Mouse (Mus musculus) urinary bladder, postnatal 14 days (tissue): Measurements from ENCODE around the gene Cep83.
"Not testable (repeated sequence)": the region's sequence is repeated elsewhere in the genome, so short reads cannot be mapped to it uniquely, and the experiment has no call there.

Experiments used
- DNase-seq: peaks from one replicate; pipeline ENCODE4 v3.0.0; 2021; ENCODE audit warnings: low spot score

Cep83 gene

GRCm38 (mm10) chr10:94688420-94689175, at the start of gene Cep83:
TSS of gene Cep83 (plus strand) at chr10:94688654.
- peak; percentile 95 for DNase-seq

- no peak for DNase-seq
Measured at GRCm38 (mm10) chr10:94639281-94639680, 49.2 kb upstream of the Cep83 start.

- no peak for DNase-seq
Measured at GRCm38 (mm10) chr10:94640067-94640466, 48.4 kb upstream of the Cep83 start.

- no peak for DNase-seq
Measured at GRCm38 (mm10) chr10:94664036-94664435, 24.4 kb upstream of the Cep83 start.

GRCm38 (mm10) chr10:94664455-94664854, 24.0 kb upstream of the Cep83 start:
- no peak for DNase-seq

GRCm38 (mm10) chr10:94668147-94668546, 20.3 kb upstream of the Cep83 start:
- no peak for DNase-seq

GRCm38 (mm10) chr10:94687801-94688419, 544 bp upstream of the Cep83 start:
- no peak for DNase-seq

GRCm38 (mm10) chr10:94689176-94689510, 689 bp downstream of the Cep83 start:
- DNase-seq = no peak

GRCm38 (mm10) chr10:94690376-94690775, 1.9 kb downstream of the Cep83 start:
- DNase-seq = no peak

- DNase-seq = no peak
Measured at GRCm38 (mm10) chr10:94692163-94692562, 3.7 kb downstream of the Cep83 start.

GRCm38 (mm10) chr10:94705643-94706258, 17.3 kb downstream of the Cep83 start:
- DNase-seq = no peak

GRCm38 (mm10) chr10:94706695-94707094, 18.2 kb downstream of the Cep83 start:
- DNase-seq = no peak

- DNase-seq = no peak
Measured at GRCm38 (mm10) chr10:94709622-94710319, 21.3 kb downstream of the Cep83 start.

- DNase-seq = no peak
Measured at GRCm38 (mm10) chr10:94710320-94710695, 21.9 kb downstream of the Cep83 start.

- DNase-seq = no peak
Measured at GRCm38 (mm10) chr10:94720300-94720699, 31.8 kb downstream of the Cep83 start.

GRCm38 (mm10) chr10:94728053-94728452, 39.6 kb downstream of the Cep83 start:
- not testable (repeated sequence) for DNase-seq

GRCm38 (mm10) chr10:94730445-94730844, 42.0 kb downstream of the Cep83 start:
- DNase-seq = no peak

- no peak for DNase-seq
Measured at GRCm38 (mm10) chr10:94734829-94735228, 46.4 kb downstream of the Cep83 start.

GRCm38 (mm10) chr10:94740221-94740620, 51.8 kb downstream of the Cep83 start:
- no peak for DNase-seq

- no peak for DNase-seq
Measured at GRCm38 (mm10) chr10:94741459-94741858, 53.0 kb downstream of the Cep83 start.

- no peak for DNase-seq
Measured at GRCm38 (mm10) chr10:94747011-94747410, 58.6 kb downstream of the Cep83 start.

- DNase-seq = peak; percentile 7
Measured at GRCm38 (mm10) chr10:94771496-94771895, 83.0 kb downstream of the Cep83 start.

GRCm38 (mm10) chr10:94777576-94777975, 89.1 kb downstream of the Cep83 start:
- DNase-seq = no peak
